Mouse (Mus musculus) lung, postnatal 10 days (tissue): ENCODE data around the gene 2810006K23Rik.
"Not testable (repeated sequence)": the region's sequence is repeated elsewhere in the genome, so short reads cannot be mapped to it uniquely, and the experiment has no call there.

ENCODE experiments used
- DNase-seq: peaks from one replicate; pipeline ENCODE4 v3.0.0; 2021

The 2810006K23Rik gene

GRCm38 (mm10) chr5:124349196-124349595 lies 21.3 kb downstream of the 2810006K23Rik start:
- no peak for DNase-seq

- no peak for DNase-seq
Observed at GRCm38 (mm10) chr5:124350350-124350749, 22.5 kb downstream of the 2810006K23Rik start.

- DNase-seq, result peak; percentile 87
Observed at GRCm38 (mm10) chr5:124351111-124351560, 23.2 kb downstream of the 2810006K23Rik start.

- no peak for DNase-seq
Observed at GRCm38 (mm10) chr5:124351604-124352003, 23.7 kb downstream of the 2810006K23Rik start.

GRCm38 (mm10) chr5:124352141-124352920 lies 24.4 kb downstream of the 2810006K23Rik start:
- peak; percentile 93 for DNase-seq

- peak; percentile 47 for DNase-seq
Observed at GRCm38 (mm10) chr5:124353011-124353725, 25.3 kb downstream of the 2810006K23Rik start.

GRCm38 (mm10) chr5:124353726-124354547 lies 26.0 kb downstream of the 2810006K23Rik start:
- peak; percentile 83 for DNase-seq

- DNase-seq, result peak; percentile 57
Observed at GRCm38 (mm10) chr5:124354574-124355424, 26.9 kb downstream of the 2810006K23Rik start.

- no peak for DNase-seq
Observed at GRCm38 (mm10) chr5:124355425-124355959, 27.6 kb downstream of the 2810006K23Rik start.

GRCm38 (mm10) chr5:124356695-124357094 lies 28.8 kb downstream of the 2810006K23Rik start:
- no peak for DNase-seq

GRCm38 (mm10) chr5:124359641-124360040 lies 31.8 kb downstream of the 2810006K23Rik start:
- no peak for DNase-seq

- DNase-seq, result not testable (repeated sequence)
Observed at GRCm38 (mm10) chr5:124362982-124363381, 35.1 kb downstream of the 2810006K23Rik start, which contains the start of gene Cdk2ap1. Gene Cdk2ap1, minus strand, starts transcription at chr5:124363082.

GRCm38 (mm10) chr5:124364173-124364918 lies 36.5 kb downstream of the 2810006K23Rik start:
- DNase-seq, result no peak

GRCm38 (mm10) chr5:124365754-124366153 lies 37.9 kb downstream of the 2810006K23Rik start:
- DNase-seq, result no peak

- no peak for DNase-seq
Observed at GRCm38 (mm10) chr5:124366721-124367120, 38.8 kb downstream of the 2810006K23Rik start.

GRCm38 (mm10) chr5:124374298-124374697 lies 46.4 kb downstream of the 2810006K23Rik start:
- DNase-seq, result no peak

- no peak for DNase-seq
Observed at GRCm38 (mm10) chr5:124376401-124376800, 48.5 kb downstream of the 2810006K23Rik start.

GRCm38 (mm10) chr5:124377149-124377548 lies 49.3 kb downstream of the 2810006K23Rik start:
- DNase-seq, result no peak

GRCm38 (mm10) chr5:124380121-124380520 lies 52.2 kb downstream of the 2810006K23Rik start:
- DNase-seq, result no peak

GRCm38 (mm10) chr5:124387932-124388331 lies 60.0 kb downstream of the 2810006K23Rik start:
- peak; percentile 21 for DNase-seq
